Mouse (Mus musculus) spleen, embryonic (tissue): ENCODE data around the gene Msx2.

Source experiments
- CTCF ChIA-PET: fragments of 350-600 bp; sonication (Branson Sonifier 250); formaldehyde crosslinking; loops from one replicate; lab custom pipeline; 2022; lab: Charles Lee

Gene Msx2

DNA sequence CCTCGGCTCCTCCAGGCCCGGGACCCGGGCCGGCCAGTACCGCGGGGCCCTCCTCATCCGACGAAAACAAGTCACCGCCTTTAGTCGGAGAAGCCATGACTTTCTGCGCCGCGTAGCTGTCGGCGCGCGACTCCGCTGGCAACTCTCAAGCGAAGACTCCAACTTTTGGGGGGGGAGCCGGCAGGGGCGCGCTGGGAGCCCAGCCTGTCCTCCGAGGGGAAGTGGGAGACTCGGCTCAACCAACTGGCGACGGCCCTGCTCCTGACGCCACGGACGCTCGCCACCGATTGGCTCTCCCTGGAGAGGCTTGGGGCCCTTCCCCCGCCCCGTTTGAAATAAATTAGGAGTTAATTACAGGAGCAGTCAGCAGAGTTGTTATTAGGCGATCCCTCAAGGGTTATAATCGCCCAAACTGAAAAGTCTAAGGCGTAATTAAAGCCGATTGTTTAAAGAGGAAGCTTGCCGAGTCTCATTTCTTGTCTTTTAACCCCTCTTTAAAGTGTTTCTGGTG, at the start of gene Msx2:
TSS of gene Msx2 (minus strand) at position 461 of the 511 bp plus-strand sequence.
- CTCF ChIA-PET: no interaction called here

DNA sequence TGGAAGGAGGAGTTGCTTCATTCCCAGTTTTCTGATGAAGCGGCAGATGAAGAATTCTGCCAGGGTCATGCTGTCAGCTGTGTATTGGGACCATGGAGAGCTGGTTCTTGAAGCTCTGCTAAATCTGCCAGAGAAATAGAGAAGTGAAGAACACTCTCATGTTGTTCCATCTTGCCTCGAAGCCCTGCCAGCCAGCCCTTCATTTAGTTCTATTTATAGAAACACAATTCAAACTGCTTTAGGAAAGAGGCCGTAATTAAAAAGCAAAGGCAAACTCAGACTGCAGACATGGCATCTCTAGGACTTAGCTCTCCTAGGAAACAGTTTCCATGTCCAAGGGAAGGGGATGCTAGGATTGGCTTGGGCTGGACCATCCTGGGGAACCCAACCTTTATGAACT, 48.6 kb upstream of the Msx2 start:
- CTCF ChIA-PET: no interaction called here

DNA sequence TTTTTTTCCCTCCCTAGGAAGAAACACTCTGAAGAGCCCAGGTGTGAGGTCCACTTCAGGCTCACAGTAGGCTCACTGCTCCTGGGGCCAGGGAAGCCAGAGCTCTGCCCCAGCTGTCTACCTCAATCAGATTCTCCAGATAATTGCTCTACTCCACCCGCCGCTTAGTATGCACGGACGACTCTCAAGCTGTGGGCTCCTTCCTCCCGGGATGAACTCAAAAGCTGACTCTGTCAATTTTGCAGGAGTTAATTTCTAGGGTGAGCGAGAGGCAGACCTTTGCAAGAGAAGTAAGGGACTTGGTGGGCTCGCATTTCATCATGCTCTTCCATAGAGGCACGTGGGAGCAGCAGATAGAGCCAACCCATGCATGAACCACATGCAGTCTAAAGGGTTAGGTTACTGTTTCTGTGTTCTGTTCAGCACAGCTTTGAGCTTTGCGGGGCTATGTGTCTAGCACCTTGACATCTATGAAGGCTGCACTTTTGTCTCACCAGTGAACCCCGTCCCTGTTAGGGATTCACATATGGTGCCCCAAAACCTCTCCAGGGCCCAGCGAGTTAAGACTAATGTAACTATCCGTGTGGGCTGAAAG, 47.6 kb upstream of the Msx2 start:
- CTCF ChIA-PET: no interaction called here

DNA sequence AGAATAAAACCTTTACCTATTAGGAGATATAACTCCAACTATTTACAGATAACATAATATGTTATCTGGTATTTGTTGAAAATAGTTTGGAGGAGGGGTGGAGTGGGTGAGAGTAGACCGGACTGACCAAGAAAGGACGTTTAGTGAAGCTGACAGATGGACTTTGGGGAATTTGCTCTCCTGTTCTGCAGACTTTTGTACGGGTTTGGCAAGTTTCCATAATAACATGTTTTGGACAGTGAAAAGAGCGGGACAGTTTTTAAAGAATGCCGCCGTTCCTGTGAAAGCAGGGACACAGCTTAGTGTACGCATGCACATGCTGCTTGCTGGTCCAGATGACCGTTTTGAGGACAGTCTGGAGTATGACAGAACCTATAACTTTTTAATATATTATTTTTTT, 46.9 kb upstream of the Msx2 start:
- CTCF ChIA-PET: no interaction called here

DNA sequence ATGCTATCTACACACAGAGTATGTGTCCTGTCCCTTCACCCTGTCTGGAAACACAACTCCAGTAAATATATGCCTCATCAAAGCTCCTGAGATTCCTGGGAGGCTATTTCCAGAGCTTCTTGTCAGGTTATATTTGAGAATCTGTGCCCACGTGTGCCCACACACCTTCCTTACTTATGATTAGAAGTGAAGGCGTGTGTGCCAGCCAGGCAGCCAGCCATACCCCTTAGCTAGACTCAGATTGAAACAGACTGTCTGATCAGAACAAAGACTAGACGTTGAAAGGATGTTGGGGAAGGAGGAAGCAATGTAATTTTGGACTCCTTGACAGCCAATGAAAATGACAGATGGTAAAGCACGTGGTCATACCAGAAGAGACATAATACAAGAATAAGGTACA, 45.4 kb upstream of the Msx2 start:
- CTCF ChIA-PET: no interaction called here

DNA sequence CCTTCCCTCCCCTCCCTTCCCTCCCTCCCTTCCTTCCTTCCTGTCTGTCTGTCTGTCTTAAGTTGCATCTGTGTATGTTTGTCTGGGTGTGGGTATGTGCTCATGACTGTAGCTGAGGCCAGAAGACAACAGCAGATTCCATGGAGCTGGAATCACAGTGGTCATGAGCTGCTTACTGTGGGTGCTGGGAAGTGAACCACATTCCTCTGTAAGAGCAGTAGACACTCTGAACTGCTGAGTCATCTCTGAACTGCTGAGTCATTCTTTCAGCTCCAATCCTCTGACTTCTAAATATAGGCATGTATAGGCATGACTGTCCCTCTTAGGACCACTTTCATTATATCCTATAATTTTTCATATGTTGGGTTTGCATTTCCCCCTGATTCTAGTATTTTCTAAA, 41.7 kb upstream of the Msx2 start:
- CTCF ChIA-PET: no interaction called here

DNA sequence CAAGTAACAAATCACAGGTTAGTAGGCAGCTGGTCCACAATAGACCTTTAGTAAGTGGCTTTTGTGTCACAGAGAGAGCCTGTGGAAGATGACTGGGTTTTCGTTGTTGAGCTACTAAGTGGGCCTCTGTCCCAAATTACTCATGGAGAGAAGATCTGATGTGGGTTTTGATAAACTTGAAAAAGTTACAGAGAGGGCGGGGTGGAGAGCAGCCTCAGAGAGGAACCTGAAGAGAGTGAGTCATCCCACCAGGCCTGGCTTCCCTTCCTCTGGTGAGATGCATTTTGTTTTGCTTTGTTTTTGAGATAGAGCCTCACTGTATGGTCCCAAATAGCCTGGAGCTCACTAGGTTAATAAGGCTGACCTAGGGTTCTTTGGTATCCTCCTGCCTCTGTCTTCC, 38.5 kb upstream of the Msx2 start:
- CTCF ChIA-PET: no interaction called here

DNA sequence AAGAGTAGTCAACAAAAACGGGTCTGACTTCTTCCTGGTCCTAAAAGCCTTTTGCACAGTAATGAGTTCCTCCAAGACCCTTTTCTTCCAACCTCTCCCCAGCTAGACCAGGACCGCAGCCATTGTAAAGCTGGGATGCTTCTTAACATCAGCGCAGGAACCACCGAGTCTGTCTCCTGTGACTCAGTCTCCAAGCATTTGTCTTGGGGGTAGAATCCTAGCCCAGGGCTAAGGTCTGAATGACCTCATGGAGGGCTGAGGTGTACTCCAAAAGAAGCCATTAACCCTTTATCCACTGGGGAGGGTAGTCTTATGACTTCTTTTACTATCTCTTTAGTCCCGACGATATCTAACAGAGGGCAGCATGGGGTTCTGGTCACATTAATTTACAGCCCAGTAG, 29.5 kb upstream of the Msx2 start:
- CTCF ChIA-PET: no interaction called here

DNA sequence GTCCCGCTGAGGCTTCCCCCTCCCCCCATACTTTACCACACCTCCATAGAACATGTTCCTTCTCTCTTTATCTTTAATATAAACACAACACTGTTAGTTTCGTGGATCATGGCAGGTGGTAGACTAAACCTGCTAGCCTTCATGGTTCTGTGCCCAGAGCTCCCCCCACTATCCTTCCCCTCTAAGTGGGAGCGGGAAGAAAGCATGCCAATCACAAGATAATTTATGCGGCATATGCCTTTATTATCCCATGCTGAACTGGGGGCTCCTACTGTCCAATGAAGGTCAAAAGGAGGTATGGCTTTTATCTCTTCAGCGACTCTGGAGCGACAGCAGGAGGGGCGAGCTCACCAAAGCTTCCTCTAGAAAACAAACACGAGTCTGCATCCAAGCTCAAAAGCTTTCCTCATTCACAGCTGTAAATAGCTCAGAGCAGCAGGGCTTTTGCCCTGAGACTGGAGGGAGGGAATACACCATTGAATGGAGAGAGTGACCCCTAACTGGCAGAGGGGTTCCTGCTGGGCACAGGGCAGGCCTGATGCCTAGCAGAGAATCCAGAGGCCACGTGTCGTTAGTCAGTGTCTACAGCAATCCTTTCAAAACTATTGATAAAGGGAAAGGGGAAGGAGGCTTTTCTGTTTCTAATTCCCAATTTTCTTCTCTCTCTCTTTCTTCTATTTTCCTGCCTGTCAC, 28.8 kb upstream of the Msx2 start:
- CTCF ChIA-PET: interaction anchor here (0.7 kb wide), 1 partner anchor 11 kb away, joined by 3 read pairs; no protein-coding TSS in a partner anchor

DNA sequence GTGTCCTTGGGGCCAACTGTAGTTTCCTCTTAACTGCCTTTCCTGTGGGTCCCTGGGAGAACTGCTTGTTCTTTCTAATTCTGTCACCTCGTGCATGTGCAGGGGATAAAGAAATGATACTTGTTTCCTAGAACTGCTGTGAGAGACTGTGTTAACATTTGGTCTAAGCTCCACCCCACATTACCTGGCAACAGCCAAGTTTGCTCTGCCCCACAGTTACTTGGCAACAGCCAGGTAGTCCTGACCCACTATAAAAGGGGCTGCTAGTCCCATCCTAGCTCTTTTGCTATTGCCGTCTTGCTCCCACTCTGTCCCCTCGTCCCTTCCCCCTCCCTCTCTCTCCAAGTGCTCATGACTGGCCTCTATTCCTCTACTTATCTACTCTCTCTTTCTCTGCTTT, 28.2 kb upstream of the Msx2 start:
- CTCF ChIA-PET: no interaction called here

DNA sequence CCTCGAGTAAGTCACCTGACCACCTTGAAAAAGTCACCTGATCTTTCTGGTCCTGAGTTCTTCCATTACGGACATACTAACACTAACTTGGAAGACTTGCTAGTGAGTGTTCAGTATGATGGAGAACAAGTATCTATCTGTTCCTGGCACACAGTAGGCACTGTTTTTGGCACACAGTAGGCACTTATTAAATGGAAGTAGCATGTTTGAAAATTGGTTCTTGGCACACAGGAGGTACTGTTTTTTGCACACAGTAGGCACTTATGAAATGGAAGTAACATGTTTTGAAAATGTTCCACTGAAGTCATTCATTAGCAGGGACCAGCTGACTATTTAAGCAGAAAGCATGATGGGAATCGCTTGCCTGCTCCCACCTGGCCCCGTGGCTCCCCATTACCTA, 13.6 kb upstream of the Msx2 start:
- CTCF ChIA-PET: no interaction called here

DNA sequence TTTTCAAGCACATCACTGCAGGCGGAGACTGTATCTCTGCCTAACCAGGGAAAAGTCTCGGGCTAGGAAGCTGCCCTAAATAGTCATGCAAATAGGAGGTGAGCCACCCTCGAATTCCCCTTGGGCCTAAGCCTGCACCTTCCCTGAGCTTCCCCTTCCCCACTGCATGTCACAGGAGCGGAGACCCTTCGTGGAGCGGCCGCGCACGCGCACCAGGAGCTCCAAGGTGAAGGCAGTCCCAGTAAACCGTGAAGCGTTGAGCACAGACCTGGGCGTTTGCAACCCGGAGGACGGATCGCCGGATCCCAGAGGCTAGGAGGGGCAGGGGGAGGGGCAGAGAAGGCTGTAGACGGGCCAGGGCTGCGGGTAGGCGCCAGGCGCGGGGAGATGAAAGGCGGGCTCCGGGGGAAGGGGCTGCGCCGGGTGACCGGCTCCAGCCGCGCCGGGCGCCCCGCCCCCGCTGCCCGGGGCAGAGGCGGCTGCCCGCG, 2.9 kb upstream of the Msx2 start:
- CTCF ChIA-PET: no interaction called here

DNA sequence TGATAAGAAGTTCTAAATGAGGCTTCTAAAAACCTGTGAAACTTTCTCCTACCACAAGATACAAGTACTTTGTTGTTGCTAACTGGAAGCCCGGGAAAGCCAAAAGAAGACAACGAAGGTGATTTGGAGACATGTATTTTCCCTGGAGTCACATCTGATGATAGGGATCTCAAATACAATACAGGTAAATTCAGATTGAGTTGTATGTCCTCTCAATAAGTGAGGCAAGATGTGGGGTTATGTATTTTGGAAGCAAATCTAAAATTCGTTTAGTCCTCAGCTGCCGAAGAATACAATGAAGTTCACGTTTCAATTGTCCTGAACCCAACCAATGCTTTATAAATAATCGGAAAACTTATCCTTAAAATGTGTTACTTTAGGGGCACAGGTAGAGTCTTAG, 1.6 kb upstream of the Msx2 start:
- CTCF ChIA-PET: no interaction called here

DNA sequence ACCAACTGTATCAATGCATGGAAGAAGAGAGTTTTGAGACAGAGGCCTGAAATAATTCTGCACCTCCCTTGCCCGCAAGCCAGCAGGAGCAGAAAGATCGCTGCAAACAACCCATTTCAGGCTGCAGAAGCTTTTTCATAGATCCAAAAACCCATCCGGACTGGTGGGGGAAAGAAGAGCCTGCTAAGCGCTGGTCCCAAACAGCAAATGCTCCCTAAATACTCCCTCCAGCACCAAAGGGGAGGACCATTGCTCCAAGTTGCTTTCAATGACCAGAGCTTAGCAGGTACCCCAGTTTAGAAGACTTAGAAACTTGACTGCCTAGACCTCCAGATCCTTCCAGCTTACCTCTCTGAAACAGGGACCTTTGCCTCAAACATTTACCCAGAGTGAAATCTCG, 1.1 kb upstream of the Msx2 start:
- CTCF ChIA-PET: no interaction called here

DNA sequence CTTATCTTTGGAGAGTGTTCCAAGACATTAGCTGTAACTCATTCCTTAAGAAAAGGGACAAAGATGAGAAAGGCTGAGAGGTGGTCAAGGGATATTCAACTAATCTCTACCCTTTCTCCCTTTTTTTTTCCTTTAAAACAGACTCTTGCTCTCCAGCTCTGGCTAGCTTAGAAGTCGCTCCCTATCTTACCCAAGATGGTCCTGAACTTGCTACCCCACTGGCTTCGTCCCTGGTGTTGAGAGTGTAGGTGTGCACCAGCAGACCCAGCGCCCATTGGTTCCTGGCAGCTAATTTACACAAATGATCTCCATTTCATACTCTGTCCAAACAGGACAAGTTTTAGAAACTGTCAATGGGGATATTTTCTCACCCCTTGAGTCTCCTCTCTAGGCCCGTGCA, 417 bp upstream of the Msx2 start:
- CTCF ChIA-PET: no interaction called here

DNA sequence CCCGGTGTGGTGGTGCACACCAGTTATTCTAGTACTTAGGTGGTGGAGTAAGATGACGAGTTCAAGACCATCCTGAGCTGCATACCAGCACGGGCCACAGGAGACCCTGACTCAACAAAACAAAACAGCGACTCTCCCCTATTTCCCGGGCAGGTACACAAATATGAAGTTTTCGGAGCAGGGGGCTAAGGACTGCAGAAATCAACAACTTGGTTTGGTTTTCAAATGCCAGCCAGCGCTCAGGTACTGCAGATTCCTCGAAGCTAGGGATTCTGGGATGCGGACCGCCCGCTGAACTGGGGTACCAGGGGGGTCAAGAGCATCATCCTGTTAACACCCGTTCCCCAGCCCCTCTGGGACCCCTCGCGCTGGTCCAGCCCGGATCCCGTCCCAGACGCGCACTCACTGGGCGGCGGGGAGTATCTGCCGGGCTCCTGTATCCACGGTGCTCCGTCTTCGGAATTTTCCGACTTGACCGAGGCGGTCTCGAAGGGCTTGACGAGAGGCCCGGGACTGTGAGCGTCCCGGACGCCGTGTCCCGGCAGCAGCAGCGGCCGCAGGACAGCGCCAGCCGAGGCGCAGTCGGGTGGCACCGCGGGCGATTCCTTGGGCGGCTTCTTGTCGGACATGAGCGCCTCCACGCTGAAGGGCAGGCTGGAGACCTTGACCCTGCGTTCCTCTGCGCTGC, 804 bp downstream of the Msx2 start:
- CTCF ChIA-PET: no interaction called here

DNA sequence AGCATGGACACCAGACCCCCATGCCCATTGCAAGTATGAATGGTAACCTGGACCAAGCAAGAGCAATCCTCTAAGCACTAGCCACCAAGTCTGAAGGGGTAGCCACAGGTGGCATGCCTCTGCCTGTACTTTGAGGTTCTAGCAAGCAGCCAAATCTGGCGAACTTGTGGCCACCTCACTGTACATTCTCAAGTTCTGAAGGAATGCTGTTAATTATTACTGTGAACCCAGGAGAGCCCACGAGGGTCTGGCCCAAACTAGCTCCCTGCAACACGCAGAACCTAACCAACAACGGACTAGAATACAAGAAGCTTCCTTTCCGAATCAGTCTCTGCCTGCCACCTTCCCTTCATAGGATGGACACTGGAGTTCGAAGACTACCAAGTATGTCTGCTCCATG, 1.5 kb downstream of the Msx2 start:
- CTCF ChIA-PET: no interaction called here

DNA sequence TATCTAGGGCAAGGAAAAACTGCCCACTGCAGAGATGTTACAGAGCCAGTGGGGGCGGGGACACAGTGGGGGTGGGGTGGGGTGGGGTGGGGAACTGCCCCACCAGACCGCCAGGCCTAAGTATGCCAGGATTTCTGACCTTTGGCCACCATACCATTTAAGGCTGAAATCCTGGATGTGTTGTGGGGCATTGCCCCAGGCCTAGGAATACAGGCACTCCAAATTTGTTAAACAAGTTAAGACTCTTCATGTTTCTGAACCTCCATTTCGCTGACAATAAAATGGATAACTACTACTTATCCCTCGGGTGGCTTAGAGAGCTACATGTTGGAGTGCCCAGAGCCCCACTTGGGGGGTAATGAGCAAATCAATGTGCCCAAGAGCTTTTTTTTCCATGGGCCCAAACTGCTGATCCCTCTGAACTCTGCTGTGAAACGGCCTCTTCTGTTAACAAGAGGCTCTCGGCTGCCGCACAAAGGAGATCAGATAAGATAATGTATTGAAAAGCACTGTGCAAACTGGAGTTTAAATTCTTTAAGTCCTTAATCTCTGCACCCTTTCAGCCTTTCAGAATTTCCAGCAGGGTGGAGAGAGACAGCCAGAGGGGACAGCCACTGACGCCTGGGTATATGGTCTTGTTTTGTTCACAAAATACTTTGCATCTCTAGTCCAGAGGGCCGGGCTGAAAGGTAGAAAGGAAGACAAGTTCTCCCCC, 2.3 kb downstream of the Msx2 start:
- CTCF ChIA-PET: no interaction called here

DNA sequence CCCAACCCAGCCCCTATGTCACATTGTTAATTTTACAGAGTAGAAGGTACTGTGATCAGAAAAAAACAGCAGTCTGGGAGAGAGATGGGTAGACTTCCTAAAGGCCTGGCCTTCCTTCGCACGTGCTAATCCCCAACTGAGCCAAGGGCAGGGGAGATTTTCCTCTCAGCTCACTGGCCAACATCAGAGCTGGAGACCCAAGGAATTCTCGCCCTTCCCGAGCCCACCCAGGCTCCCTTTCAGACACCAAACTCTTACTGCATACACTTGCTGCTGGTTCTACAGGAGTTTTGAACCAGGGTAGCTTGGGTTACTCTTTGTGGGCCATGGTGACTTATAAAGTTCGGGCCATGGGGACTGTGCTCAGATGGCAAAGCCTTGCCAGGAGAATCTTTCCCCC, 3.1 kb downstream of the Msx2 start:
- CTCF ChIA-PET: no interaction called here

DNA sequence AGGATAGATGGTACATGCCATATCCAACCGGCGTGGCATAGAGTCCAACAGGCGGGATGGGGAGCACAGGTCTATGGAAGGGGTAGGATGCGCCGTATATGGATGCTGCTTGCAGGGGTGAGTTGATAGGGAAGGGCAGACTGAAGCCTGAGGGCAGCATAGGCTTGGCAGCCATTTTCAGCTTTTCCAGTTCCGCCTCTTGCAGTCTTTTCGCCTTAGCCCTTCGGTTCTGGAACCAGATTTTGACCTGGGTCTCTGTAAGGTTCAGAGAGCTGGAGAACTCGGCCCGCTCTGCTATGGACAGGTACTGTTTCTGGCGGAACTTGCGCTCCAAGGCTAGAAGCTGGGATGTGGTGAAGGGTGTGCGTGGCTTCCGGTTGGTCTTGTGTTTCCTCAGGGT, 4.7 kb downstream of the Msx2 start:
- CTCF ChIA-PET: no interaction called here

DNA sequence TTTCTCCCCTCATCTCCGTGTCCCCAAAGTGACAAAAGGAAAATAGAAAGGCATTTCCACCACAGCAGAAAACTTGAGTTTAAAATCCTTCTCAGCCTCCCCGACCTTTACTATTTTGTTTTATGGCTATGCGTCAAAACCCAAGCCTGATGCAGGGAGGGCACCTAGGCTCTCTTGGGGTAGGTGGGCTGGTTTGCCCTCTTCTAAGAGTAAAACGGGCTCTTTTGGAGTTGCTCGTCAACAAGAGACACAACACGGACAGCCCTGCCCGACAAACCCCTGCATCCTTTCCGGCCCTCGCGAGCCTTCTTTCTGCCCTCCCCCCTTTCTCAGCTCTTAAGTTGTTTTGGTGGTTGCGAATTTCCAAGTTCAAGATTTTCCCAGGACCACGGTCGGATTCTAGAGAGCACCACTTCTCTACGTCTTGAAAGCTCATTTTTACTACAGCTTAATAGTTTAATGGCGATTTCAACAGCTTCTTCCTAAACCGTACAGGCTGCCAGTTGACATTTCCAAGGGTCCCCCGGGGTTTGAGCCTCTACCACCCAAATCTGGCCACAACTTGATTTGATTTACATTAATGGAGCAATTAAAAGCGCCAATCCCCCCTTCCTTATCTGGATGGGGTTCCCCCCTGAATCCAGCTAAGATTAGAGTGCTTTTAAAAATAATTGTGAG, 6.5 kb downstream of the Msx2 start:
- CTCF ChIA-PET: no interaction called here
